Mouse (Mus musculus): Measurements from ENCODE around the gene Trpv4.

DNA sequence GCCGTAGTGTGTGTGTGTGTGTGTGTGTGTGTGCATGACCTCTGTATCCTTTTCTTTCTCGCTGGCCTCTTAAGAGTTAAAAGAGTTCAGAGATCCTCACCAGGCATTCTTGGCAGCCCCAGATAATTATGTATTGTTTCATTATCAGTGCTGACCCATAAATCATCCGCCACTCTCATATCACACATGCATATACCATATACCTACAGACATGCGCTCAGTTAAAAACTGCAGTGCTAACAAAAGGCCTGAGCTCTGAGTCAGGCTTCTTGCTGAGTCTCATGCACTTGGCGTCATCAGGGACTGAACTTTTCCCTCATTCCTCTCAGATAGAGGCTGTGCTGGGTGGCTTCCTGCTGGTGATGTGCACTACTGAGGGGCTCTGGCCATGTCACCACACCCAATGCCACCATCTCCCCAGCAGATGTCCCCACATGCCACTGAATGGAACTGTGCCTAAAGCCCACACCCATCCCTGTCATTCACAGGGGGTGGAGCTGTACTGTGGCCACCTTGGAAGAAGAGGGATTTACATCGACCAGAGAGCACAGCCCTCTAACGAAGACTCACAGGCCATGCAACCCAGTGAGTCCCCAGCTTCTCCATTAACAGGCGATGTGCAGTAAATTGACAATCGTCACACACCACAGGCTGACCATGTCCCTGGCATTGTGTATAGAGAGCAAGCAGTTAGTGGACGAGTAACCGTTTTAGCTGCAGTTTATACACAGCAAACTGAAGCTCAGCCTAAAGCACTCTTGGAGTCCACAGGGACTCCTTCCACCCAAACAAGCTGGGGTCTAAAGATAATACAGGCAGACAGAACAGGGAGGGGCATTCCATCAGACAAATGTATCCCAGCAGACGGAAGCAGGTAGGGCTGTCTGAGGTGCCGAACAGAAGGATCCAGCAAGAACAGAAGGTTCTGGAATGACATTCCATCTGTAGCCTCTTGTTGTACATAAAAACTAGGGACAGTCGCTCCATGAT, 44.5 kb upstream of the Trpv4 start:
- TF ChIP-seq POLR2A (IDR thresholded peaks at IDR 0.05; ENCODE audit: borderline replicate concordance, control insufficient read depth, low read depth, low read length) (no peak), CTCF (IDR thresholded peaks at IDR 0.05; ENCODE audit: control insufficient read depth, insufficient read depth, low read length) (peak; percentile 59)
